Mouse (Mus musculus) heart, postnatal 4 days (tissue): ENCODE data around the gene Chac2. TPM values are rescaled to one million over a fixed set of nuclear protein-coding genes. Genes with fewer than 3 reads are reported as not detected.
"Not testable (repeated sequence)": the region's sequence is repeated elsewhere in the genome, so short reads cannot be mapped to it uniquely, and the experiment has no call there.

Experiments used
- DNase-seq: peaks from one replicate; pipeline ENCODE4 v3.0.0; 2021
- total RNA-seq, 2 experiments: library from RNA; stranded (reverse); gene quantifications; 2 replicates each; pipeline ENCODE4 v1.2.3; 2021

Chac2 gene
- 10 to 100 TPM in 1 of 2 experiments, 1 to 10 TPM in 1; 9.1 to 10.3 TPM for total RNA-seq

DNA sequence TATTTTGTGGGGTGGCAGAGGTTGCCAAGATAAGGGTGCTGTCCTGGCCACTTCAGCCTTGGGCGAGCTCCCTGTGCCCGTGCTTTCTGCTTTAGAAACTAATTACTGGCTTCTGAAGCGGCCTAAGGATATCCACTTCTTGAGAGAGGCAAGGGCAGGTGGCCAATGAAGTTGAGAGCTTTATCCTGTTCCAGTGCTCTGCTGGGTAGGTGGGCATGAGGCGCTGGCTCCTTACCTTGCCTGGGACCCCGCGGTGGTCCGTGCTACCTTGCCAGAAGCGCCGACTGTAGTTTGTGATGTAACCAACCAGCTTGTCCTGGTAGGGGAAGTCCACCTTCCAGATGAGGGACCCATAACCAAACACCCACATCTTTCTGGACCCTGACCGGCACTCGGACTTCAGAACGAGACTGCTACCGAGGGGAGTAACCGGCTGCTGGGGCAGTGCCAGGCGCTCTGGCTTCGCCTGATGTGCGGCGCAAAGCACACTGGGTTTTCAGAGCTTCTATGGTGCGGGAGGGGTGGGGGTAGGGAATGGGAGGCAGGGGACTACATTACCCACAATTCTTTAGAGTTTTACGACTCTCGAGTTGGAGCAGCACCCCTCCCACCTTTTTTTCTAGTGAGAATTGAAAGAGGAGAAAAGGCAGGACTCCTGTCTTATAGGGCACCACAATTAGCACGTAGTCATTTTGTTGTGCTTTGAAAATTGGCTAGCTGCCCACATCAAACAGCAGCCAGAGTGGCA, at the start of gene Chac2:
Gene Chac2 (minus strand): TSS at position 474 of the 748 bp plus-strand sequence.
- DNase-seq, result peak; percentile 92

GRCm38 (mm10) chr11:31034958-31035357, 48.8 kb upstream of the Chac2 start:
- DNase-seq, result no peak

GRCm38 (mm10) chr11:31017466-31017865, 31.3 kb upstream of the Chac2 start:
- DNase-seq, result not testable (repeated sequence)

GRCm38 (mm10) chr11:31009668-31010067, 23.5 kb upstream of the Chac2 start:
- not testable (repeated sequence) for DNase-seq

GRCm38 (mm10) chr11:31001169-31001908, 15.2 kb upstream of the Chac2 start:
- DNase-seq, result no peak

DNA sequence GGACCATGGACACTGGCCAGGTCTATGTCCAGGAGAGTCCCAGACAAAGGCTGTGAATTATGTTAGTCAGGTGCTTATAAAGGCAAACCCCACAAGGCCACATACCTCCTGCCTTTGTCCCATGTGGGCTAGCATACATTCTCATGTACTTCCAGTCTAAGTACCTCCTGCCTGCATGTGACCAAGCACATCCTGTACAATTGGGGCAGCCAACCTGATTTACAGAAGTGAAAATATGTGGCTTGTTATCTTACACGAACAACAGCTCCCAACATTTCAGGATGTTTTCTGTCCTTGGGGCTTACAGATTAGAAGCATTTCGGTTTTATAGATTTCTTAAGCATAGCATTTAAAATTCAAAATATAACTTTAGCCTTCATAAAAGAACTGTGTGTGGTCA, 13.9 kb upstream of the Chac2 start:
- DNase-seq, result no peak

- DNase-seq, result no peak
Observed at GRCm38 (mm10) chr11:30998704-30999103, 12.6 kb upstream of the Chac2 start.

DNA sequence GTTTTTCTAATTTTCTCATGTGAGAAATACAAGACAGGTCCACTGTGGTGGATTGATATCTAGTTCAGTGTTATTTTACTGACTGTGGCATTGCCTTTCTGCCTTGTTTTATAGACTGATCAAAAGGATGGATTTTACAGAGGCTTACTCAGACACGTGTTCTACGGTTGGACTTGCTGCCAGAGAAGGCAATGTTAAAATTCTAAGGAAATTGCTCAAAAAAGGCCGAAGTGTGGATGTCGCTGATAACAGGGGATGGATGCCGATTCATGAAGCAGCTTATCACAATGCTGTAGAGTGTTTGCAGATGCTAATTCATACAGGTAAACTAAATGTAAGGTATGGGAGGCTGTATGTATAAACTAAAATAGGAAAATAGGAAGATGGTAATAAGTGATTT, 12.0 kb upstream of the Chac2 start:
- no peak for DNase-seq

DNA sequence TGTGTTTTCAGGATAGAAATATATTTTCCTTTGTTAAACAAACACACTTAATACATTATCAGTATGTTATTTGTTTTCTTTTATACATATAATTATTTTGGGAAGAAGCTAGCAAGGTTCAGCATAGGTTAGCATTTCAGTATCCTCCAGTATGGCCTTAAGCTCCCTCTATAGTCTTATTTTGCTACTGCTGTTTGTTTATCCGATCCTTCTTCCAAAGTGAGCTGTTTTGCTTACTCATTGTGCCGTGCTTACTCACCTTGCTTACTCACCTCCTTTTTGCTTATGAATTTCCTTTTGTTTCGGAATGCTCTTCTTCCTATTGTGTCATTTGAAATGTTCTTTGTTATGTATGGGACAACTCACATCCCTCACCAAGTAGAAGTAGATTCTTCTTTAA, 10.5 kb upstream of the Chac2 start:
- no peak for DNase-seq

- no peak for DNase-seq
Observed at GRCm38 (mm10) chr11:30986625-30987017, 471 bp upstream of the Chac2 start.

DNA sequence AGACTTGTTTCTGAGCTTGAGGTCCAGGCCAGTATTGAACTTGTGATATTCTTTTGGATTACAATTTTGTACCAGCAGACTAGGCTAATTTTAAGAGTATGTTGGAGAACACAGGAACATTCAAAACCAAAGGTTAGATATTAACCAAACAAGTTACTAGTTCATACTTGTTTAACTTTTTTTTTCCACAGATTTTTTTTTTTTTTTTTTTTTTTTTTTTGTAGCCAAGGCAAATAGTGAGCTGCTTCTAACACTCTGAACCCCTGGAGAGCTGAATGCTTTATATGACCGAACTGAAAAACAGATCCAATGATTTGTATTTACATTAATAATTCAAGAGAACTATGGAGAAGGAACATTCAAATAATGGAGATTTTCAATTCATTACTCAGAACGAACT, 913 bp downstream of the Chac2 start:
- no peak for DNase-seq

DNA sequence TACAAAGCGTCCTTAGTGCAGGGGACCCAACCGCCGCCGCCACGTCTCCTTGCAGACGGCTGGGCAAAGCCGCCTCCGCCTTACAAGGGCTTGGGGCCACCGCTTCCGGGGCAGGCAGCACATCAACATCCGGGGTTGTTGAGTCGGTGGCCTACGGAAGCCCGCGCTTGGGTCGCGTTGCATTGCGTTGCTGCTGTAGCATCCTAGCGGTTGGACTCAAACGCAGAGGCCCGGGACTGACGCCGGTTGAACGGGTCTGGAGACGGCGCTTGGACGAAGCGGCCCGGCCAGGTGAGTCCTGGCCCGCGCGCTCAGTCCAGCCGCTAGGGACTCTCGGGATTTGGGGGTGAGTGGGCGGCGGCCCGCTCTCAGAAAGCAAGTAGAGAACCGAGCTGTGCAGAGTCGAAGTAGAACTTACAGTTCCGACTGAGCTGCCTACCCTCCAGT, 31.8 kb downstream of the Chac2 start, which contains the start of gene Erlec1:
Gene Erlec1 (minus strand): TSS at position 57 of the 447 bp plus-strand sequence.
- DNase-seq, result peak; percentile 88

GRCm38 (mm10) chr11:30953469-30954154, 32.5 kb downstream of the Chac2 start:
- DNase-seq, result peak; percentile 38

DNA sequence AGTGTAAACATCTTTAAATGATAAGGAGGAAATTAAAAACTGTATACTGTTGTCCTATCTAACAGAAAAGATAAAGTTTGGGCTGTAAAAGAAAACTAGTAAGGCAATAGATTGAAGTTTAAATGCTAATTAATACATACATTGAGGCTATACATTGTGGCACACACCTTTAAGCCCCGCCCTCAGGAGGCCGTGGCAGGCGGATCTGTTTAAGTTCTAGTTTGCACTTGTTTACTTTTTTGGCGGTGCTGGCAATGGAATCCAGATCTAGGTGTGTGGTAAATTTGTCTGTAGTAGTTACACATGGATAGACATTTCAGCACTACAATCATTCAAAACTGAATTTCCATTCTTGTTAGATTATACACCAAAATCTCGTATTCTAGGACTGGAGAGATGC, 33.3 kb downstream of the Chac2 start:
- no peak for DNase-seq

DNA sequence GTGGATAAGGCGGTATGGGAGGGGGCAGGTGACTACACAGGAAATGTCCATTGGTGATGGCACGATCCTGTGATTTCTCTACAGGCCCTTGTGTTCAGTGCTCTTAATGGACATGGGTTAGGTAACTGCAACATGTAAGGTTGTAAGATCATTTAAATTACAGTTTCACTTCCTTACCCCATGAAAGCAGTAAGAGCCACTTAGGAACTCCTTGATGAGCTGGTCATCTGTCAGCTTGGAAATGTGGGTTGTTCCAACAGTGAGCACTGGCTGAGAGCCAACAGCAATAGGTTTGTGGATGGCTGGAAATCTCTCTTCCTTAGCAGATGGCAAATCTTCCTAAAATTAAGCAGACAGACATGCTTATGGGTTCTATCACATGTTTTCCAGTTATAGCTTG, 42.6 kb downstream of the Chac2 start:
- no peak for DNase-seq

DNA sequence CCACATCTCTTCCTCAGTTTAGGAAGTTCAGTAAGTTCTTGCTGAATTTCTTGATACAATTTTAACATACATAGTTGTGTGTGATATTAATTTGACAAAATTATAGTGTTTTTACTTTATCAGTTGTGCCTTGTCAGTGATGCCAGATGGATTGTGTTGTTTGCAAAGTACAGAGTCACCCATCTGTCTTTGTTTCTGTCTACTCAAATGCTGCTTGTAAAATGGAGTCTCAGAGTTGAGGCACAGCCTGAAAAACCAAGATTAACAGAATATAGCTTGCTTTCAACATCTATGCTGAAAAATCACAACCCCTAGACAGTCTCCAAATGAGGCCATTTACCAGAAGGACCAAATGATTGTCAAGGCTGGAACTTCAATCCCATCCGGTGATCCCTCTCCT, 57.7 kb downstream of the Chac2 start:
- DNase-seq, result no peak

GRCm38 (mm10) chr11:30928079-30928478, 58.1 kb downstream of the Chac2 start:
- DNase-seq, result no peak

Other genes with a start within 250 kb of the Chac2 start
- 10 to 100 TPM; 67.1 to 70.4 TPM for gene Psme4, start 214.6 kb downstream of the Chac2 start, total RNA-seq
- gene Gpr75, start 101.0 kb downstream of the Chac2 start, total RNA-seq, result under 1 TPM; 0.12 to 0.14 TPM
- gene Asb3, start 100.9 kb downstream of the Chac2 start, total RNA-seq, result 1 to 10 TPM; 8.6 TPM
- 10 to 100 TPM; 40.3 to 42.9 TPM for gene Erlec1, start 32.0 kb downstream of the Chac2 start, total RNA-seq
- not detected for gene Gm17332, start 196.1 kb upstream of the Chac2 start, total RNA-seq